Mouse (Mus musculus) embryonic fibroblast, embryonic 13.5 days (primary cell): ENCODE data around the gene Lrrc4.

Source experiments
- CTCF ChIP-seq: IDR thresholded peaks from 2 replicates; pipeline ENCODE4 v1.5.1; 2011; ENCODE audit warnings: mild to moderate bottlenecking, control low read depth, low read length, moderate library complexity, borderline replicate concordance; ENCODE audit not compliant: insufficient read depth
- POLR2A ChIP-seq: IDR thresholded peaks from 2 replicates; pipeline ENCODE4 v1.6.1; 2011; ENCODE audit warnings: low read depth, mild to moderate bottlenecking, control low read depth, low read length, moderate library complexity

DNA sequence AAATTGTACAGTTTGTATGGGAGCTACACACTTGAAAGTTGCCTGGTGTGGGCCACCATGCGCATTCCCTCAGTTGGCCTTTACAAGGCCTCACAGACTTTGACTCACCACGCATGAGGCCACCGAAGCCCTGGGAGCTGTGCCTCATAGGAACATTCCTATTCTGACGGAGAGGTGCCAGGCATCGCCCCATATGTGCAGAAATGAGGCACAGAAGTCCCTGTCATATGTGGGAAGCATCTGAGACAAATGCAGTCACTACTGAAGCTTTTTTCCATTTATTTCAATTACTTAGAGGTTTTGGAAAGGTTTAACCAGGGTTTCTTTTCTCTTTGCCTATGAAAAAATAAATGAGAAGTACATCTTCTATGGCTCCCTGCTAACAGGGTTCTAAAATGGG lies 78.3 kb downstream of the Lrrc4 start:
- TF ChIP-seq CTCF (no peak), POLR2A (no peak)
